Mouse (Mus musculus) neural tube, embryonic 13.5 days (tissue): ENCODE results near the gene Mamld1. TPM values are rescaled to one million over a fixed set of nuclear protein-coding genes. Genes with fewer than 3 reads are reported as not detected.

ENCODE experiments used
- ATAC-seq: fragments of 200-750 bp; cut with Nextera tagmentation; 2 replicates; pipeline ENCODE4 v1.8.0; 2017; ENCODE audit warnings: low read depth, mild to moderate bottlenecking, moderate TSS enrichment, moderate library complexity
- H3K27ac ChIP-seq: fragments of 300-500 bp; sonication (generic); replicated peaks from 2 replicates; pipeline ENCODE4 v1.5.1; 2015; ENCODE audit warnings: moderate library complexity, mild to moderate bottlenecking, inconsistent platforms
- H3K27me3 ChIP-seq: fragments of 300-500 bp; sonication (generic); 2 replicates; pipeline ENCODE4 v1.6.1; 2015; ENCODE audit warnings: mild to moderate bottlenecking, inconsistent platforms
- H3K36me3 ChIP-seq: fragments of 300-500 bp; sonication (generic); 2 replicates; pipeline ENCODE4 v1.6.1; 2015; ENCODE audit warnings: mild to moderate bottlenecking, inconsistent platforms
- H3K4me1 ChIP-seq: fragments of 300-500 bp; sonication (generic); replicated peaks from 2 replicates; pipeline ENCODE4 v1.6.1; 2015; ENCODE audit warnings: inconsistent platforms
- H3K4me2 ChIP-seq: fragments of 300-500 bp; sonication (generic); 2 replicates; pipeline ENCODE4 v1.6.1; 2015; ENCODE audit warnings: inconsistent platforms, mild to moderate bottlenecking, moderate library complexity
- H3K4me3 ChIP-seq: fragments of 300-500 bp; sonication (generic); 2 replicates; pipeline ENCODE4 v1.5.1; 2015; ENCODE audit warnings: mild to moderate bottlenecking, inconsistent platforms
- H3K9ac ChIP-seq: fragments of 300-500 bp; sonication (generic); 2 replicates; pipeline ENCODE4 v1.6.1; 2015; ENCODE audit warnings: moderate library complexity, mild to moderate bottlenecking, inconsistent platforms
- H3K9me3 ChIP-seq: fragments of 300-500 bp; sonication (generic); 2 replicates; pipeline ENCODE4 v1.6.1; 2016; ENCODE audit warnings: inconsistent platforms
- whole genome bisulfite sequencing: fragments of 180-500 bp; shearing (Covaris S2); methylation state at CpG from one replicate; pipeline ENCODE4 v1.1.7; 2015; 5-methylcytosine and 5-hydroxymethylcytosine counted together
- polyA plus RNA-seq: library from polyadenylated mRNA; unstranded; fragments of >200 nt; fragmentation: Nextera tagmentation; extraction: Ambion mirVana; gene quantifications from 2 replicates; pipeline ENCODE4 v1.2.1, GENCODE M21; 2015

The Mamld1 gene
- polyA plus RNA-seq, 1 experiment from 2014 or later = 6.7 TPM

- no peak for ATAC-seq
- 81% methylated on average over 4 of the region's 4 CpGs for WGBS
Measured at GRCm38 (mm10) chrX:71150551-71151001, 100.5 kb downstream of the Mamld1 start.

GRCm38 (mm10) chrX:71181526-71181925 is 131.5 kb downstream of the Mamld1 start:
- Histone ChIP-seq H3K36me3 (no peaks in the 10 kb centered on the region), H3K27ac (no peak overlapping the region), H3K9me3 (no peaks in the 10 kb centered on the region), H3K27me3 (no peaks in the 10 kb centered on the region), H3K4me2 (no peak overlapping the region), H3K9ac (no peak overlapping the region), H3K4me1 (no peaks in the 10 kb centered on the region), H3K4me3 (no peak overlapping the region)
- WGBS = 80% methylated on average over 3 of the region's 3 CpGs
- ATAC-seq = no peak

More at GRCm38 (mm10) chrX:71150551-71151001, 100.5 kb downstream of the Mamld1 start:
- H3K4me3 ChIP-seq = no peak overlapping the region
- H3K4me2 ChIP-seq = no peak overlapping the region
- H3K36me3 ChIP-seq = 0 out of 2 replicates have a peak, but pooled peaks cover 6% of the 10 kb centered on the region
- no peaks in the 10 kb centered on the region for H3K9me3 ChIP-seq
- no peaks in the 10 kb centered on the region for H3K4me1 ChIP-seq
- no peak overlapping the region for H3K27ac ChIP-seq
- no peaks in the 10 kb centered on the region for H3K27me3 ChIP-seq
- H3K9ac ChIP-seq = no peak overlapping the region

GRCm38 (mm10) chrX:71183671-71184070 is 133.6 kb downstream of the Mamld1 start:
- Histone ChIP-seq H3K9ac (no peak overlapping the region), H3K4me3 (no peak overlapping the region), H3K9me3 (no peaks in the 10 kb centered on the region), H3K27me3 (no peaks in the 10 kb centered on the region), H3K36me3 (no peaks in the 10 kb centered on the region), H3K27ac (no peak overlapping the region), H3K4me1 (no peaks in the 10 kb centered on the region), H3K4me2 (no peak overlapping the region)
- WGBS = 92% methylated on average over 4 of the region's 4 CpGs
- no peak for ATAC-seq

- Histone ChIP-seq H3K4me2 (no peak overlapping the region), H3K27ac (no peak overlapping the region), H3K9ac (no peak overlapping the region), H3K27me3 (no peaks in the 10 kb centered on the region), H3K36me3 (no peaks in the 10 kb centered on the region), H3K9me3 (no peaks in the 10 kb centered on the region), H3K4me1 (no peaks in the 10 kb centered on the region), H3K4me3 (no peak overlapping the region)
- 82% methylated on average over 1 of the region's 1 CpGs for WGBS
- no peak for ATAC-seq
Measured at GRCm38 (mm10) chrX:71186396-71186795, 136.3 kb downstream of the Mamld1 start.

- Histone ChIP-seq H3K9ac (no peak overlapping the region), H3K36me3 (no peaks in the 10 kb centered on the region), H3K27ac (no peak overlapping the region), H3K9me3 (no peaks in the 10 kb centered on the region), H3K4me2 (no peak overlapping the region), H3K27me3 (no peaks in the 10 kb centered on the region), H3K4me1 (no peaks in the 10 kb centered on the region), H3K4me3 (no peak overlapping the region)
- 70% methylated on average over 2 of the region's 2 CpGs for WGBS
- ATAC-seq = no peak
Measured at GRCm38 (mm10) chrX:71204776-71205175, 154.7 kb downstream of the Mamld1 start.

Other genes starting within 250 kb of the Mamld1 start
- 5.4 and 6.4 TPM in 2 replicates for gene Mtm1, start 160.5 kb downstream of the Mamld1 start, polyA plus RNA-seq